Mouse (Mus musculus) neural tube, embryonic 12.5 days (tissue): ENCODE data around the gene Hpca. TPM values are rescaled to one million over a fixed set of nuclear protein-coding genes. Genes with fewer than 3 reads are reported as not detected.

ENCODE experiments used
- ATAC-seq: fragments of 200-750 bp; cut with Nextera tagmentation; 2 replicates; pipeline ENCODE4 v1.8.0; 2017; ENCODE audit warnings: low read depth, mild to moderate bottlenecking, moderate TSS enrichment, moderate library complexity; ENCODE audit not compliant: low FRiP score
- H3K27ac ChIP-seq: fragments of 300-500 bp; sonication (generic); 2 replicates; pipeline ENCODE4 v1.5.1; 2016
- H3K27me3 ChIP-seq: fragments of 300-500 bp; sonication (generic); replicated peaks from 2 replicates; pipeline ENCODE4 v1.6.1; 2016; ENCODE audit warnings: mild to moderate bottlenecking
- H3K36me3 ChIP-seq: fragments of 300-500 bp; sonication (generic); 2 replicates; pipeline ENCODE4 v1.6.1; 2016; ENCODE audit warnings: mild to moderate bottlenecking
- H3K4me1 ChIP-seq: fragments of 300-500 bp; sonication (generic); 2 replicates; pipeline ENCODE4 v1.6.1; 2016
- H3K4me2 ChIP-seq: fragments of 300-500 bp; sonication (generic); replicated peaks from 2 replicates; pipeline ENCODE4 v1.6.1; 2016; ENCODE audit warnings: mild to moderate bottlenecking
- H3K4me3 ChIP-seq: fragments of 300-500 bp; sonication (generic); 2 replicates; pipeline ENCODE4 v1.5.1; 2016
- H3K9ac ChIP-seq: fragments of 300-500 bp; sonication (generic); 2 replicates; pipeline ENCODE4 v1.6.1; 2016; ENCODE audit warnings: mild to moderate bottlenecking
- H3K9me3 ChIP-seq: fragments of 300-500 bp; sonication (generic); 2 replicates; pipeline ENCODE4 v1.6.1; 2016; ENCODE audit warnings: mild to moderate bottlenecking
- WGBS: fragments of 180-500 bp; shearing (Covaris S2); methylation state at CpG from one replicate; pipeline ENCODE4 v1.1.7; 2016; 5-methylcytosine and 5-hydroxymethylcytosine counted together
- polyA plus RNA-seq: library from polyadenylated mRNA; unstranded; fragments of >200 nt; fragmentation: Nextera tagmentation; extraction: Ambion mirVana; gene quantifications from 2 replicates; pipeline ENCODE4 v1.2.1, GENCODE M21; 2016

Gene Hpca
- polyA plus RNA-seq, 1 experiment from 2014 or later, result 21.3 TPM

DNA sequence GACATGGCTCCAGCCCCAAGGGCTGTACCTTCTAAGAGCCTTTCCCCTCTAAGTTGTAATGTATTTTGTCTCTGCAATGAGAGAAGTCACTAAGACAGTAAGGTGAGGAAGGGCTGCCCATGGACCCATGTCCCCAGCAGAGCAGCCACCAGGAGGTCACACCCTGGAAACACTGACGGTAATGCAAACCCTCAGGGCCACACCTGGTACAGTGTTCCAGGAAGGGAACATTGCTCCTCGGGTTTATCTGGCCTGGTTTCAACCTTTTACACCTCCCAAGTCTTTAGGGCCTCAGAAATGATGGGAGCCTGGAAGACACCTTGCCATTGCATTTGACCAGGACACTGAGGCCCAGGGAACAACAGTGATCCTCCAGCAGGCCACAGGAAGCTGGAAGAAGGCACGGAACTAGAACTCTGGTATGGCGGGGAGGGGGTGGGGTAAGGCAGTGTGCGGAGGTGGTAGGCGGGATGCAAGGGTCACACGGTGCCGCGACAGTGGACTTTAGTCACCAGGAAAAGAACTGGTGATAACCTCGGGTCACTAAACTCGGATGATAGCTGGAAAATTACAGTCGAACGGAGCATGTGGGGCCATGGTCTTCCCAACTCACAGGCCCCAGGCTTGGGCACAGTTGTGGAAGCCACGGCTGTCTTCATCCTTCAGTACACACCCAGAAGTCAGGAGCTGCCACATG is 19.6 kb downstream of the Hpca start:
- H3K36me3 ChIP-seq, result no peaks in the 10 kb centered on the region
- 86% methylated on average over 14 of the region's 14 CpGs for WGBS
- no peak overlapping the region for H3K4me3 ChIP-seq
- no peak overlapping the region for H3K9ac ChIP-seq
- peaks cover 38% of the 10 kb centered on the region for H3K27me3 ChIP-seq
- no peak for ATAC-seq
- H3K9me3 ChIP-seq, result no peaks in the 10 kb centered on the region
- peaks cover 7% of the 10 kb centered on the region for H3K4me1 ChIP-seq
- no peak overlapping the region for H3K4me2 ChIP-seq
- no peak overlapping the region for H3K27ac ChIP-seq

DNA sequence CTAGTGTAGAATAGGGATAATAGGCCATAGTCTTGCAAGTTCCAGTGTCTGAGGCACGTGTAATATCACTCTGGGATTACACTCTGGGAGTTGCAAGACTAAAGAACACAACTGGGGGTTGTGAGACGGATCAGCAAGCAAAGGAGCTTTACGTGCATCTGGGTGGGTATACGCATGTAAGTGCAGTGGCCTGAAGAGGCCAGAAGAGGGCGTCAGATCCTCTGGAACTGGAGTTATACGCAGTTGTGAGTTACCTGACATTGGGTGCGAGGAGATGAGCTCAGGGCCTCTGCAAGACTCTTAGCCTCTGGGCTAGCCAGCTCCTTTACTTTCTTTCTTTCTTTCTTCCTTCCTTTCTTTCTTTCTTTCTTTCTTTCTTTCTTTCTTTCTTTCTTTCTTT is 24.8 kb downstream of the Hpca start:
- Histone ChIP-seq H3K4me2 (no peak overlapping the region), H3K36me3 (no peaks in the 10 kb centered on the region), H3K27ac (no peak overlapping the region), H3K9ac (no peak overlapping the region), H3K9me3 (no peaks in the 10 kb centered on the region), H3K27me3 (peaks cover 3% of the 10 kb centered on the region; the same call in 1 of the 2 replicates), H3K4me3 (no peak overlapping the region), H3K4me1 (no peaks in the 10 kb centered on the region)
- no peak for ATAC-seq
- WGBS, result 67% methylated on average over 7 of the region's 7 CpGs

DNA sequence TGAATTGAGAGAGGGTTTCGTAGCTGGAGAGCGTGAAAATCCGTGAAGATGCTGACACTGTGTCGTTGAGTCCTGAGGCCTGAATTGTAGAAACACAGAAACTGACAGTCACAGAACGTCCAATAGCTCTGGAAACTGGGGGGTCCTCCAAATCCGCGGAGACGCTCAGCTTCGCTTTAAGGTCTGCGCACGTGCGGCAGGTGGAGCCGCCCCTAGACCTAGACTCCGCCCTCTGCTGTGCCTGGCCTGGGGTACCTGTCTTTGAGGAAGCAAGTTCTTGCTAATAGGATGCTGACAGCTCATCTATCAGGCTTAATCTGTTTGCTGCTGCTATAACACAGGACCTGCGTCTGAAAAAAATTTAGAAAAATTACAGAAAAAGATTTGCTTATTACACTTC is 26.6 kb downstream of the Hpca start:
- H3K36me3 ChIP-seq, result no peaks in the 10 kb centered on the region
- no peak overlapping the region for H3K4me2 ChIP-seq
- no peaks in the 10 kb centered on the region for H3K9me3 ChIP-seq
- H3K4me1 ChIP-seq, result no peaks in the 10 kb centered on the region
- no peak for ATAC-seq
- H3K27ac ChIP-seq, result no peak overlapping the region
- H3K9ac ChIP-seq, result no peak overlapping the region
- H3K4me3 ChIP-seq, result no peak overlapping the region
- 32% methylated on average over 15 of the region's 15 CpGs for WGBS
- H3K27me3 ChIP-seq, result peaks cover 3% of the 10 kb centered on the region; the same call in 1 of the 2 replicates

DNA sequence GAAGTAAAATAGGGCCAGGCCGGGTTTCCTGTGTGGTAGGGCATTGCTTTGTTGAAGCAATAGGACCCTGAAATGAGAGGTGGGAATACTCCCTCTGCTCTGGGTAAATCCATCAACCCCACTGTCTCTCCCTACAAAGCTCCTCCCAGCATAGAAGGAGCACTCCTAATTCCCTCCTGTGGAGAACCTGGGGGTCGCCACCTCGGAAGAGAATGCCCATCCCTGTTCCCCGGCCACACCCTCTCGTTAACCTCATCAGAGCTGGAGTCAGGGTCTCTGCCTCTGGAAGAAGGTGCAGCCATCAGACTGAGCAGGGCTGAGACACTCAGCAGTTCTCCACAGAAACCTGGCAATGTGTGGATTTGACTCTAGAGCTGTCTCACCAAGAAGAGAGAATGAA is 34.0 kb downstream of the Hpca start:
- Histone ChIP-seq H3K9me3 (no peaks in the 10 kb centered on the region), H3K9ac (no peak overlapping the region), H3K4me2 (no peak overlapping the region), H3K27ac (no peak overlapping the region), H3K4me1 (no peaks in the 10 kb centered on the region), H3K27me3 (no peaks in the 10 kb centered on the region), H3K36me3 (peaks cover 14% of the 10 kb centered on the region), H3K4me3 (no peak overlapping the region)
- ATAC-seq, result no peak
- 39% methylated on average over 5 of the region's 5 CpGs for WGBS

DNA sequence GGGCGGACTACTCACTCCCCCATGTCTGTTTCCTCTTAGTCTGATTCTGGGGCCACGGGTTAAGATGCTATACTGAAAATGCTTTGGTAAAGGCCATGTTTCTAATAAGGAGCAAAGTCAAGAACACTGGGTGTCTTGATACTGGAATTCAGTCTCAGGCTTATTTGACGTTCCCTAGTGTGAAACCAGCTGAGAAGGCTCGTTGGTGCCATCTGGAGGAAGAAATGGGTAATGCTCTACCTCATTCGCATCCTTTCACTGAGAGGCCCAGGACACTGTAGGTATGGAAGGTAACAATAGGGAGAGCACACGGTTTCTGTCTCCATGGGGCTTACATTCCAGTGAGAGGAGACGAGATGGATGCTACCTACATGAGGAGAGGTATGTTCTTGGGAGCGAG is 35.8 kb downstream of the Hpca start:
- no peak overlapping the region for H3K9ac ChIP-seq
- no peaks in the 10 kb centered on the region for H3K9me3 ChIP-seq
- H3K4me3 ChIP-seq, result no peak overlapping the region
- peaks cover 19% of the 10 kb centered on the region for H3K36me3 ChIP-seq
- WGBS, result 30% methylated on average over 8 of the region's 8 CpGs
- H3K4me1 ChIP-seq, result peaks cover 5% of the 10 kb centered on the region; the same call in 1 of the 2 replicates
- no peak for ATAC-seq
- no peak overlapping the region for H3K4me2 ChIP-seq
- no peak overlapping the region for H3K27ac ChIP-seq
- no peaks in the 10 kb centered on the region for H3K27me3 ChIP-seq

DNA sequence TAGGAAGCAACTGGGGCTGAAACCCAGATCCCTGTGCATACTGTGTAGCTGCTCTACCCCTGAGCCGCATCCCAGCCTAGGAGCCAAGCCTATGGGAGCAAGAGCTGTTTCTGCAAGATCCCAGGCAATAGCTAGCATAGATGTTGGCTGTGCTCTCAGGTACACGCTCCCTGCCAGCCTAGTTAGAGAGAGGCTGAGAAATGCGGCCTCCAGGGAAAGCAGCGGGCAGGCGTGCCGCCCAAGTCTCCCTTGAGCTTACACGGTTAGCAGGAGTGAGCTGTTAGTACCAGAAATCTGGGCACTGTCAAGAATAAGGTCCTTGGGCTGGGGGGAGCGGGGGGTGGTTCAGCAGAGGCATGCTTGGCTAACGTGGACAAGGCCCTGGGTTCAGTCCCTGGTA is 36.9 kb downstream of the Hpca start:
- no peak overlapping the region for H3K27ac ChIP-seq
- 90% methylated on average over 9 of the region's 9 CpGs for WGBS
- H3K9me3 ChIP-seq, result no peaks in the 10 kb centered on the region
- no peaks in the 10 kb centered on the region for H3K27me3 ChIP-seq
- H3K4me3 ChIP-seq, result no peak overlapping the region
- peaks cover 29% of the 10 kb centered on the region for H3K36me3 ChIP-seq
- H3K9ac ChIP-seq, result no peak overlapping the region
- H3K4me2 ChIP-seq, result no peak overlapping the region
- H3K4me1 ChIP-seq, result peaks cover 8% of the 10 kb centered on the region; the same call in 1 of the 2 replicates
- ATAC-seq, result no peak

DNA sequence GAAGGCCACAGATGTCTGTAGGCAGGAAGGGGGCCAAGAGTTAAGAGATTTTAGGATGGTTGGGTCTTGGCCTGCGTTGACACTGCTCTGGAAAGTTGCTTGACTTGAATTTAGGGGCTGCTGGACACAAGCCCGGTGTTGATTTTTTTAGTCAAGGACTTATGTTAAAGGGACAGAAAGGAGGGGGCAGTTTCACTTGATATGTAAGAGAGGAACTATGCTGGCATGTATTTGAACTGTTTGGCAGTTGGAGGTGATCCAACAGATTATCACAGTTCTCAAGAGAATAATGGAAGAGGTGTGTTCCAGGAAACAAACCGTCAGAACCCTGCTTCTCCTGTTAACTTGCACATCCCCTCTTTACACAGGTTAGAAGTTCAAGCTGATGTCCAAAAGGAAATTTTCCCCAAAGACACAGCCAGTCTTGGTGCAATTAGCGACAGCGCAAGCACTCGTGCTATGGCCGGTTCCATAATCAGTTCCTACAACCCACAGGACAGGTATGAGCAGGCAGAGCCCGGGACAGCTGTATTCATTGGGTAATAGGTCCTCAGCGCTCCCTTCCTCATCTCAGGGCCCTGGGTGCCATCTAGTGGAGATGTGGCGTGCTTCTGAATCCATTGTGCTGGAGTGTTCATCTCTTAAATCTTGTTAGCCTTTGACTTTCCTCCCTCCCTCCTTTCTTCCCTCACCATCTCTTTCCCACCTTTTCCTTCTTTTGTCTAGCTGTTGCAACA is 39.3 kb downstream of the Hpca start:
- no peaks in the 10 kb centered on the region for H3K9me3 ChIP-seq
- 49% methylated on average over 10 of the region's 10 CpGs for WGBS
- no peak for ATAC-seq
- no peak overlapping the region for H3K4me3 ChIP-seq
- no peaks in the 10 kb centered on the region for H3K27me3 ChIP-seq
- H3K4me1 ChIP-seq, result peaks cover 8% of the 10 kb centered on the region; the same call in 1 of the 2 replicates
- H3K27ac ChIP-seq, result no peak overlapping the region
- peaks cover 52% of the 10 kb centered on the region for H3K36me3 ChIP-seq
- H3K9ac ChIP-seq, result no peak overlapping the region
- no peak overlapping the region for H3K4me2 ChIP-seq

DNA sequence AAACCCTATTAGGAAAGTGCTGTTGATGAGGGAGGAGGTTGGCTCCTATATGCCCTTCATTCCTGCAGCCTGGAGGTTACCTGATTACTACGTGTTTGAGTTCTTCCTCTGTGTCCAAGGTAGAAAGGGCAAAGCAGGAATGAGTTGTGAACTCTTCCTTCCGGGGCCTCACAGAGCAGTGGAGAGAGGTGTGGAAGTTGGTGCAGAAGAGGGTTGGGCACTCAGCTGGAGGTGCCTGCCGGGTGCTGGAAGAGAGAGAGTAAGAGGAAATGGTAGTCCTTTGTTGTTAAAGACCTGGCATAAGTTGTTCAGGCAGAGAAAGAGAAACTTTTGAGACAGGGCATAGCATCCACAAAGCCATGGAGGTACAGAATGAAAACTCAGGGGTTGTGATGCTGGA is 39.9 kb downstream of the Hpca start:
- ATAC-seq, result no peak
- Histone ChIP-seq H3K4me2 (no peak overlapping the region), H3K27me3 (no peaks in the 10 kb centered on the region), H3K36me3 (peaks cover 55% of the 10 kb centered on the region), H3K27ac (no peak overlapping the region; the same call in 1 of the 2 replicates), H3K9me3 (no peaks in the 10 kb centered on the region), H3K4me1 (peaks cover 8% of the 10 kb centered on the region; the same call in 1 of the 2 replicates), H3K9ac (no peak overlapping the region), H3K4me3 (no peak overlapping the region)
- WGBS, result 81% methylated on average over 3 of the region's 3 CpGs

DNA sequence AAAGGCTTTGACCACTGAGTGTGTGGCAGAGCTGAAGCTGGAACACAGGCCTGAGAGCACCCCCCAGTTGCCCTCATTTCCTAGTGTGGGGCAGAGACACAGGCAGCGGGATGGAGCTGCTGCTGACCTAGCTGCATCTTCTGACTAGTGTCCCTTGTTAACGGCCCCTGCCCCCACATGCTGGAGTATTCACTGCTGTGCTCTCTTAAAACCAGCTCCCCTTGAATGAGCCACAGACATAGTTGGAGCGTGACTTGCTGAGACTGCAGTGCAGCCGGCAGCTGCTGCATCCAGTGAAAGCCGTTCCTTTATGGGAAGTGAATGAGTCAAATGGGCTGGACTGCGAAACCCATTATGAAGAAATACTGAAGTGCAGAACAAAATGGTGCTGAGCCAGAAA is 40.3 kb downstream of the Hpca start:
- peaks cover 59% of the 10 kb centered on the region for H3K36me3 ChIP-seq
- H3K9me3 ChIP-seq, result no peaks in the 10 kb centered on the region
- no peak overlapping the region; the same call in 1 of the 2 replicates for H3K27ac ChIP-seq
- 49% methylated on average over 6 of the region's 6 CpGs for WGBS
- H3K4me3 ChIP-seq, result no peak overlapping the region
- H3K4me1 ChIP-seq, result peaks cover 8% of the 10 kb centered on the region; the same call in 1 of the 2 replicates
- no peak overlapping the region for H3K4me2 ChIP-seq
- ATAC-seq, result no peak
- H3K9ac ChIP-seq, result 0 out of 2 replicates have a peak overlapping the region, but pooled peaks have one; percentile 13
- no peaks in the 10 kb centered on the region for H3K27me3 ChIP-seq

DNA sequence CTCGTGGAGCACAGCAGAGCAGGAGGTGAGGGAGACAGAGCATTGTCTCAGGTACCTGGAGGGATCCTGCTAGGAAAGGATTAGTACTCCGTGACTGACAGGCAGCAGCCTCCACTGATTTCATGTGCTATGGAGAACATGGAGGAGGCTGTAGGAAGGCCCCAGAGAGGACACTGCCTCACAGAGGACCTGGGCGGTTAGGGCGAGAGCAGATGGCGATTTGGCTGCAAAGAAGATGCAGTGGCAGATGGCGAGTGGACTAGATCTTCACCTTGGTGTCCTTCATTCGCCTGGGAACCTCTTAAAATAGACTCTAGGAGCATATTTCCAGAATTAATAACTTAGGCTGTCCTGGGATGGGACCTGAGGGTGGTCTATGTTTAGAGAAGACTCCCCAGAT is 40.8 kb downstream of the Hpca start:
- peaks cover 62% of the 10 kb centered on the region for H3K36me3 ChIP-seq
- H3K9ac ChIP-seq, result 0 out of 2 replicates have a peak overlapping the region, but pooled peaks have one; percentile 13
- H3K4me1 ChIP-seq, result peaks cover 8% of the 10 kb centered on the region; the same call in 1 of the 2 replicates
- H3K27me3 ChIP-seq, result no peaks in the 10 kb centered on the region
- 85% methylated on average over 7 of the region's 7 CpGs for WGBS
- H3K4me2 ChIP-seq, result no peak overlapping the region
- H3K9me3 ChIP-seq, result no peaks in the 10 kb centered on the region
- H3K27ac ChIP-seq, result no peak overlapping the region
- no peak for ATAC-seq
- no peak overlapping the region for H3K4me3 ChIP-seq

DNA sequence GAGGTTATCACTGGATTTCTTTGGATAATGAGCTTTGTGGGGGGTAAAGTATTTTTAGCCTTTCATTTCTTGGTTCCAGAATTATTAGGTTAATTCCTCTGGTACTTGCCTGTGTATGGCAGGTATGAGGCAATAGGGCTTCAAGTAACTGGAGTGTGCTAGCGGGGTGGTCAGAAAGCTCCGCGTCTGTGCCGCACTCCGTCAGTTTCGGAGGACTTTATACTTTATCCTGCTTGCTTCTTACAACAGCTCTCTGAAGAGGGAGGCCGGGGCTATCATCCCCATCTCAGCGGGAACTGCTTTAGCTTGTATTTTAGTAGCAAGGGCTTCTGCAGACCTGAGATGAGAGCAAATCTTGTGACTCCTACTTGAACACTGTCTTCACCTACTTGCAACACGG is 42.7 kb downstream of the Hpca start:
- Histone ChIP-seq H3K9ac (no peak overlapping the region), H3K9me3 (no peaks in the 10 kb centered on the region), H3K36me3 (peaks cover 69% of the 10 kb centered on the region), H3K27ac (no peak overlapping the region), H3K27me3 (no peaks in the 10 kb centered on the region), H3K4me1 (peaks cover 8% of the 10 kb centered on the region; the same call in 1 of the 2 replicates), H3K4me3 (no peak overlapping the region), H3K4me2 (no peak overlapping the region)
- WGBS, result 93% methylated on average over 9 of the region's 9 CpGs
- no peak for ATAC-seq

DNA sequence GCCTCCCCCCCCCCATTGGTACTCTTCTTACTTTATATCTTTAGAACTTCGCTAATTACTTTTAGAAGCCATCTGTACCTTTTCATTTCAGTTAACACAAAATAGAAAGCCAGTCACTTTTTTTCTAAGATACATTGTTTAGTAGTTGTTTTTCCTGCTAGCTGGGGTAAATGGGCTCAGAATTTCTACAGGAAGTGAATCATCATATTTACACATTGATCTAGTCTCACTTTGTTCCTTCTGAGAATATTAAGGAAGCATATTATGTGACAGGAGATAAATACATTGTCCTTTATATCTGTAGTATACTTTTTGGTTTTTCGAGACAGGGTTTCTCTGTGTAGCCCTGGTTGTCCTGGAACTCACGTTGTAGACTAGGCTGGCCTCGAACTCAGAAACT is 53.0 kb downstream of the Hpca start:
- Histone ChIP-seq H3K4me2 (no peak overlapping the region), H3K27ac (no peak overlapping the region), H3K36me3 (peaks cover 5% of the 10 kb centered on the region; the same call in 1 of the 2 replicates), H3K9me3 (no peaks in the 10 kb centered on the region), H3K27me3 (no peaks in the 10 kb centered on the region), H3K4me1 (no peaks in the 10 kb centered on the region), H3K4me3 (no peak overlapping the region), H3K9ac (no peak overlapping the region)
- no peak for ATAC-seq
- 97% methylated on average over 4 of the region's 4 CpGs for WGBS
